Mouse (Mus musculus): ENCODE results near the gene Zfp507. TPM values are rescaled to one million over a fixed set of nuclear protein-coding genes. Genes with fewer than 3 reads are reported as not detected.

Zfp507 gene
- total RNA-seq (2014; rRNA removed) = 21.3 and 22.8 TPM in 2 replicates
- 9.9 and 10.4 TPM in 2 replicates for polyA plus RNA-seq (2015; fragmentation: Nextera tagmentation; extraction: Ambion mirVana)

GRCm38 (mm10) chr7:35802906-35803595 lies at the start of gene Zfp507:
Zfp507 (minus strand) TSS chr7:35803003.
- peak within 1 kb of the TSS; percentile 81 for H3K27ac ChIP-seq
- no peaks in the 10 kb centered on the region for H3K4me1 ChIP-seq (ENCODE audit: insufficient read depth, low read length)
- peak within 1 kb of the TSS; percentile 80 for H3K9ac ChIP-seq (replicated peaks; ENCODE audit: low read length)
- no peak for TF ChIP-seq CTCF (IDR thresholded peaks at IDR 0.05; ENCODE audit: low read depth)
- H3K27me3 ChIP-seq (ENCODE audit: insufficient read depth, low read length) = no peaks in the 10 kb centered on the region
- ATAC-seq (peak; percentile 96), DNase-seq (ENCODE audit: low spot score) (peak; percentile 96)
- WGBS = 21% methylated on average over 26 of the region's 26 CpGs
- peaks cover 10% of the 10 kb centered on the region; the same call in 1 of the 2 replicates for H3K36me3 ChIP-seq (ENCODE audit: insufficient read depth, low read length)
- peak within 1 kb of the TSS; percentile 65 for H3K4me3 ChIP-seq (ENCODE audit: low read length)
- H3K9me3 ChIP-seq (ENCODE audit: low read length) = no peaks in the 10 kb centered on the region
- peak within 1 kb of the TSS; percentile 75 for H3K4me2 ChIP-seq (ENCODE audit: low read depth, low read length)

GRCm38 (mm10) chr7:35850426-35850825 lies 47.6 kb upstream of the Zfp507 start:
- H3K36me3 ChIP-seq (ENCODE audit: insufficient read depth, low read length) = no peaks in the 10 kb centered on the region
- no peaks in the 10 kb centered on the region for H3K27me3 ChIP-seq (ENCODE audit: insufficient read depth, low read length)
- ATAC-seq (no peak), DNase-seq (ENCODE audit: low spot score) (peak; percentile 39)
- H3K9ac ChIP-seq (replicated peaks; ENCODE audit: low read length) = no peak overlapping the region
- no peaks in the 10 kb centered on the region for H3K4me1 ChIP-seq (ENCODE audit: insufficient read depth, low read length)
- H3K4me3 ChIP-seq (ENCODE audit: low read length) = no peak overlapping the region
- H3K9me3 ChIP-seq (ENCODE audit: low read length) = no peaks in the 10 kb centered on the region
- TF ChIP-seq CTCF (IDR thresholded peaks at IDR 0.05; ENCODE audit: low read depth) = no peak
- 54% methylated on average over 5 of the region's 5 CpGs for WGBS
- H3K4me2 ChIP-seq (ENCODE audit: low read depth, low read length) = no peak overlapping the region
- no peak overlapping the region for H3K27ac ChIP-seq

- no peak for ATAC-seq
- peak; percentile 5 for DNase-seq (ENCODE audit: low spot score)
- Histone ChIP-seq H3K36me3 (ENCODE audit: insufficient read depth, low read length) (no peaks in the 10 kb centered on the region), H3K27ac (no peak overlapping the region), H3K4me1 (ENCODE audit: insufficient read depth, low read length) (no peaks in the 10 kb centered on the region), H3K27me3 (ENCODE audit: insufficient read depth, low read length) (no peaks in the 10 kb centered on the region), H3K4me3 (ENCODE audit: low read length) (no peak overlapping the region), H3K4me2 (ENCODE audit: low read depth, low read length) (no peak overlapping the region), H3K9me3 (ENCODE audit: low read length) (no peaks in the 10 kb centered on the region), H3K9ac (replicated peaks; ENCODE audit: low read length) (no peak overlapping the region)
- no peak for TF ChIP-seq CTCF (IDR thresholded peaks at IDR 0.05; ENCODE audit: low read depth)
- WGBS = 52% methylated on average over 14 of the region's 14 CpGs
These were observed 45.7 kb upstream of the Zfp507 start for GRCm38 (mm10) chr7:35848526-35848925.

GRCm38 (mm10) chr7:35840504-35840903 lies 37.7 kb upstream of the Zfp507 start:
- ATAC-seq (no peak), DNase-seq (ENCODE audit: low spot score) (no peak)
- no peak for TF ChIP-seq CTCF (IDR thresholded peaks at IDR 0.05; ENCODE audit: low read depth)
- Histone ChIP-seq H3K4me1 (ENCODE audit: insufficient read depth, low read length) (peaks cover 3% of the 10 kb centered on the region; the same call in 1 of the 2 replicates), H3K4me3 (ENCODE audit: low read length) (no peak overlapping the region), H3K9ac (replicated peaks; ENCODE audit: low read length) (no peak overlapping the region), H3K4me2 (ENCODE audit: low read depth, low read length) (no peak overlapping the region), H3K36me3 (ENCODE audit: insufficient read depth, low read length) (no peaks in the 10 kb centered on the region), H3K9me3 (ENCODE audit: low read length) (no peaks in the 10 kb centered on the region), H3K27me3 (ENCODE audit: insufficient read depth, low read length) (no peaks in the 10 kb centered on the region), H3K27ac (no peak overlapping the region)
- 84% methylated on average over 4 of the region's 4 CpGs for WGBS

GRCm38 (mm10) chr7:35836851-35837250 lies 34.0 kb upstream of the Zfp507 start:
- H3K4me1 ChIP-seq (ENCODE audit: insufficient read depth, low read length) = peaks cover 3% of the 10 kb centered on the region; the same call in 1 of the 2 replicates
- ATAC-seq (peak; percentile 49; the same call in 1 of the 2 replicates), DNase-seq (ENCODE audit: low spot score) (peak; percentile 30)
- H3K27me3 ChIP-seq (ENCODE audit: insufficient read depth, low read length) = no peaks in the 10 kb centered on the region
- no peak for TF ChIP-seq CTCF (IDR thresholded peaks at IDR 0.05; ENCODE audit: low read depth)
- H3K36me3 ChIP-seq (ENCODE audit: insufficient read depth, low read length) = no peaks in the 10 kb centered on the region
- H3K4me3 ChIP-seq (ENCODE audit: low read length) = no peak overlapping the region
- no peak overlapping the region for H3K4me2 ChIP-seq (ENCODE audit: low read depth, low read length)
- H3K9me3 ChIP-seq (ENCODE audit: low read length) = no peaks in the 10 kb centered on the region
- 48% methylated on average over 19 of the region's 19 CpGs for WGBS
- H3K27ac ChIP-seq = no peak overlapping the region
- H3K9ac ChIP-seq (replicated peaks; ENCODE audit: low read length) = no peak overlapping the region

- no peaks in the 10 kb centered on the region for H3K9me3 ChIP-seq (ENCODE audit: low read length)
These were observed 33.6 kb upstream of the Zfp507 start for GRCm38 (mm10) chr7:35836415-35836814.

GRCm38 (mm10) chr7:35830119-35830518 lies 27.3 kb upstream of the Zfp507 start:
- WGBS = 92% methylated on average over 7 of the region's 7 CpGs
- Histone ChIP-seq H3K9me3 (ENCODE audit: low read length) (no peaks in the 10 kb centered on the region), H3K4me2 (ENCODE audit: low read depth, low read length) (no peak overlapping the region), H3K9ac (replicated peaks; ENCODE audit: low read length) (no peak overlapping the region), H3K27me3 (ENCODE audit: insufficient read depth, low read length) (no peaks in the 10 kb centered on the region), H3K4me3 (ENCODE audit: low read length) (no peak overlapping the region), H3K36me3 (ENCODE audit: insufficient read depth, low read length) (no peaks in the 10 kb centered on the region), H3K27ac (no peak overlapping the region), H3K4me1 (ENCODE audit: insufficient read depth, low read length) (no peaks in the 10 kb centered on the region)
- TF ChIP-seq CTCF (IDR thresholded peaks at IDR 0.05; ENCODE audit: low read depth) = peak; percentile 9; the same call in 1 of the 2 replicates
- no peak for ATAC-seq
- no peak for DNase-seq (ENCODE audit: low spot score)

More at GRCm38 (mm10) chr7:35836415-35836814, 33.6 kb upstream of the Zfp507 start:
- H3K4me2 ChIP-seq (ENCODE audit: low read depth, low read length) = no peak overlapping the region
- H3K36me3 ChIP-seq (ENCODE audit: insufficient read depth, low read length) = no peaks in the 10 kb centered on the region
- no peak overlapping the region for H3K9ac ChIP-seq (replicated peaks; ENCODE audit: low read length)
- H3K27ac ChIP-seq = no peak overlapping the region
- H3K4me3 ChIP-seq (ENCODE audit: low read length) = no peak overlapping the region
- no peak for ATAC-seq
- H3K27me3 ChIP-seq (ENCODE audit: insufficient read depth, low read length) = no peaks in the 10 kb centered on the region
- H3K4me1 ChIP-seq (ENCODE audit: insufficient read depth, low read length) = peaks cover 3% of the 10 kb centered on the region; the same call in 1 of the 2 replicates
- no peak for TF ChIP-seq CTCF (IDR thresholded peaks at IDR 0.05; ENCODE audit: low read depth)
- DNase-seq (ENCODE audit: low spot score) = no peak
- 86% methylated on average over 3 of the region's 3 CpGs for WGBS

Data from hindbrain, postnatal 0 days (tissue).